Mouse (Mus musculus) neural tube, embryonic 14.5 days (tissue): ENCODE data around the gene 1700019A02Rik. TPM values are rescaled to one million over a fixed set of nuclear protein-coding genes. Genes with fewer than 3 reads are reported as not detected.
A peak's percentile ranks its signal among the peaks of the same experiment; 100 is the strongest.

Source experiments
- ATAC-seq: fragments of 200-750 bp; cut with Nextera tagmentation; 2 replicates; pipeline ENCODE4 v1.8.0; 2017; ENCODE audit warnings: low read depth, mild to moderate bottlenecking, moderate TSS enrichment, moderate library complexity
- H3K27ac ChIP-seq: fragments of 300-500 bp; sonication (generic); 2 replicates; pipeline ENCODE4 v1.5.1; 2014; ENCODE audit warnings: low read depth, mild to moderate bottlenecking, control low read depth, low read length, moderate library complexity, mixed read lengths
- H3K27me3 ChIP-seq: fragments of 300-500 bp; sonication (generic); 2 replicates; pipeline ENCODE4 v1.6.1; 2014; ENCODE audit warnings: low read length; ENCODE audit not compliant: control insufficient read depth, insufficient read depth
- H3K36me3 ChIP-seq: fragments of 300-500 bp; sonication (generic); 2 replicates; pipeline ENCODE4 v1.6.1; 2014; ENCODE audit warnings: low read length, mixed read lengths; ENCODE audit not compliant: control insufficient read depth, insufficient read depth
- H3K4me1 ChIP-seq: fragments of 300-500 bp; sonication (generic); 2 replicates; pipeline ENCODE4 v1.6.1; 2014; ENCODE audit warnings: low read length; ENCODE audit not compliant: control insufficient read depth, insufficient read depth
- H3K4me2 ChIP-seq: fragments of 300-500 bp; sonication (generic); 2 replicates; pipeline ENCODE4 v1.6.1; 2014; ENCODE audit warnings: mild to moderate bottlenecking, low read depth, low read length, control low read depth
- H3K4me3 ChIP-seq: fragments of 300-500 bp; sonication (generic); 2 replicates; pipeline ENCODE4 v1.5.1; 2014; ENCODE audit warnings: low read depth, low read length, control low read depth, mixed read lengths
- H3K9ac ChIP-seq: fragments of 300-500 bp; sonication (generic); replicated peaks from 2 replicates; pipeline ENCODE4 v1.6.1; 2014; ENCODE audit warnings: low read depth, mild to moderate bottlenecking, control low read depth, low read length, mixed read lengths
- H3K9me3 ChIP-seq: fragments of 300-500 bp; sonication (generic); 2 replicates; pipeline ENCODE4 v1.6.1; 2016; ENCODE audit warnings: low read length; ENCODE audit not compliant: control insufficient read depth
- WGBS: fragments of 180-500 bp; shearing (Covaris S2); extraction: QIAGEN DNeasy Blood & Tissue Kit; methylation state at CpG from one replicate; pipeline ENCODE4 v1.1.7; 2014; 5-methylcytosine and 5-hydroxymethylcytosine counted together
- polyA plus RNA-seq: library from polyadenylated mRNA; unstranded; fragments of >200 nt; fragmentation: Nextera tagmentation; extraction: Ambion mirVana; gene quantifications from 2 replicates; pipeline ENCODE4 v1.2.1, GENCODE M21; 2014

1700019A02Rik gene
- polyA plus RNA-seq, result not detected in 2 replicates

GRCm38 (mm10) chr1:53187536-53187935 lies at the start of gene 1700019A02Rik:
Gene 1700019A02Rik (minus strand): TSS chr1:53187636.
- no peak for ATAC-seq
- Histone ChIP-seq H3K4me1 (no peaks in the 10 kb centered on the region), H3K4me3 (no peak within 1 kb of the TSS), H3K36me3 (no peaks in the 10 kb centered on the region), H3K27me3 (no peaks in the 10 kb centered on the region), H3K27ac (no peak within 1 kb of the TSS), H3K9me3 (no peaks in the 10 kb centered on the region), H3K9ac (no peak within 1 kb of the TSS), H3K4me2 (no peak within 1 kb of the TSS)
- WGBS, result 97% methylated on average over 8 of the region's 8 CpGs

GRCm38 (mm10) chr1:53226063-53226462 lies 38.6 kb upstream of the 1700019A02Rik start:
- Histone ChIP-seq H3K36me3 (no peaks in the 10 kb centered on the region), H3K4me3 (no peak overlapping the region), H3K9ac (no peak overlapping the region), H3K27me3 (no peaks in the 10 kb centered on the region), H3K27ac (no peak overlapping the region), H3K9me3 (no peaks in the 10 kb centered on the region), H3K4me1 (no peaks in the 10 kb centered on the region), H3K4me2 (no peak overlapping the region)
- WGBS, result 78% methylated on average over 1 of the region's 1 CpGs
- no peak for ATAC-seq

- Histone ChIP-seq H3K9me3 (no peaks in the 10 kb centered on the region), H3K27ac (no peak overlapping the region), H3K9ac (no peak overlapping the region), H3K36me3 (no peaks in the 10 kb centered on the region), H3K4me2 (no peak overlapping the region), H3K4me1 (no peaks in the 10 kb centered on the region), H3K27me3 (no peaks in the 10 kb centered on the region), H3K4me3 (no peak overlapping the region)
- ATAC-seq, result no peak
- WGBS, result 88% methylated on average over 3 of the region's 3 CpGs
Observed at GRCm38 (mm10) chr1:53225616-53226015, 38.2 kb upstream of the 1700019A02Rik start.

GRCm38 (mm10) chr1:53224775-53225174 lies 37.3 kb upstream of the 1700019A02Rik start:
- H3K4me3 ChIP-seq, result no peak overlapping the region
- no peak overlapping the region for H3K4me2 ChIP-seq
- H3K9me3 ChIP-seq, result no peaks in the 10 kb centered on the region
- H3K36me3 ChIP-seq, result no peaks in the 10 kb centered on the region
- H3K4me1 ChIP-seq, result no peaks in the 10 kb centered on the region
- 71% methylated on average over 1 of the region's 1 CpGs for WGBS
- no peaks in the 10 kb centered on the region for H3K27me3 ChIP-seq
- H3K9ac ChIP-seq, result no peak overlapping the region
- peak; percentile 28; the same call in 1 of the 2 replicates for ATAC-seq
- H3K27ac ChIP-seq, result no peak overlapping the region

GRCm38 (mm10) chr1:53210136-53210535 lies 22.7 kb upstream of the 1700019A02Rik start:
- Histone ChIP-seq H3K27me3 (no peaks in the 10 kb centered on the region), H3K4me3 (no peak overlapping the region), H3K9me3 (no peaks in the 10 kb centered on the region), H3K4me2 (no peak overlapping the region), H3K27ac (no peak overlapping the region), H3K36me3 (no peaks in the 10 kb centered on the region), H3K9ac (no peak overlapping the region), H3K4me1 (no peaks in the 10 kb centered on the region)
- no peak for ATAC-seq

GRCm38 (mm10) chr1:53203902-53204301 lies 16.5 kb upstream of the 1700019A02Rik start:
- Histone ChIP-seq H3K27ac (no peak overlapping the region), H3K27me3 (no peaks in the 10 kb centered on the region), H3K4me2 (no peak overlapping the region), H3K9ac (no peak overlapping the region), H3K9me3 (no peaks in the 10 kb centered on the region), H3K4me3 (no peak overlapping the region), H3K36me3 (no peaks in the 10 kb centered on the region), H3K4me1 (no peaks in the 10 kb centered on the region)
- no peak for ATAC-seq
- 98% methylated on average over 2 of the region's 2 CpGs for WGBS

GRCm38 (mm10) chr1:53201630-53202199 lies 14.3 kb upstream of the 1700019A02Rik start:
- Histone ChIP-seq H3K4me1 (no peaks in the 10 kb centered on the region), H3K36me3 (no peaks in the 10 kb centered on the region), H3K27ac (no peak overlapping the region), H3K4me3 (no peak overlapping the region), H3K4me2 (no peak overlapping the region), H3K27me3 (no peaks in the 10 kb centered on the region), H3K9ac (no peak overlapping the region), H3K9me3 (no peaks in the 10 kb centered on the region)
- WGBS, result 80% methylated on average over 2 of the region's 2 CpGs
- ATAC-seq, result no peak

GRCm38 (mm10) chr1:53194536-53194935 lies 7.1 kb upstream of the 1700019A02Rik start:
- H3K9ac ChIP-seq, result no peak overlapping the region

GRCm38 (mm10) chr1:53191234-53191633 lies 3.8 kb upstream of the 1700019A02Rik start:
- H3K9me3 ChIP-seq, result no peaks in the 10 kb centered on the region
- H3K27ac ChIP-seq, result no peak overlapping the region
- 53% methylated on average over 3 of the region's 3 CpGs for WGBS
- no peak overlapping the region for H3K4me3 ChIP-seq
- H3K27me3 ChIP-seq, result no peaks in the 10 kb centered on the region
- no peaks in the 10 kb centered on the region for H3K36me3 ChIP-seq
- no peak for ATAC-seq
- no peak overlapping the region for H3K4me2 ChIP-seq
- H3K4me1 ChIP-seq, result no peaks in the 10 kb centered on the region
- H3K9ac ChIP-seq, result no peak overlapping the region

More at GRCm38 (mm10) chr1:53194536-53194935, 7.1 kb upstream of the 1700019A02Rik start:
- no peak for ATAC-seq
- H3K27ac ChIP-seq, result no peak overlapping the region
- no peaks in the 10 kb centered on the region for H3K9me3 ChIP-seq
- 96% methylated on average over 3 of the region's 3 CpGs for WGBS
- H3K4me1 ChIP-seq, result no peaks in the 10 kb centered on the region
- no peak overlapping the region for H3K4me2 ChIP-seq
- no peaks in the 10 kb centered on the region for H3K36me3 ChIP-seq
- H3K4me3 ChIP-seq, result no peak overlapping the region
- no peaks in the 10 kb centered on the region for H3K27me3 ChIP-seq
